ENCODE assay signal across 27 mouse cellular contexts in genomic region chr3:25724111-25724510, GRCm38 (mm10).
"Had no signal": no experiment of that assay in that cellular context is flagged by ENCODE, and none has a peak within 500 bp of the region (broad histone marks: within the 10 kb centered on the region; RNA-seq: fewer than 3 reads in every experiment).

No protein-coding gene starts in this region.

- DNase-seq: left cerebral cortex, postnatal 4 days; liver; liver, embryonic 13.5 days; liver, postnatal 0 days; lung, adult 18-20 months; lung, embryonic 14.5 days; lung, postnatal 10 days; lung, postnatal 14 days; lung, postnatal 36 days; lung, postnatal 4 days; midbrain, embryonic 14.5 days had no signal

- H3K4me1 ChIP-seq: limb, embryonic 10.5 days; limb, embryonic 12.5 days; limb, embryonic 13.5 days; limb, embryonic 15.5 days; liver, embryonic 12.5 days; liver, embryonic 13.5 days; liver, embryonic 15.5 days; lung, embryonic 15.5 days; megakaryocyte, embryonic 14.5 days; midbrain, embryonic 10.5 days; midbrain, embryonic 12.5 days; midbrain, embryonic 13.5 days; midbrain, embryonic 15.5 days; neural tube, embryonic 12.5 days had no signal

- H3K36me3 ChIP-seq: limb, embryonic 10.5 days; limb, embryonic 12.5 days; limb, embryonic 13.5 days; limb, embryonic 15.5 days; liver, embryonic 12.5 days; liver, embryonic 13.5 days; liver, embryonic 15.5 days; lung, embryonic 15.5 days; midbrain, embryonic 10.5 days; midbrain, embryonic 12.5 days; midbrain, embryonic 13.5 days; midbrain, embryonic 15.5 days; neural tube, embryonic 12.5 days had no signal

- H3K9ac ChIP-seq: limb, embryonic 12.5 days; limb, embryonic 13.5 days; limb, embryonic 15.5 days; liver, embryonic 12.5 days; liver, embryonic 13.5 days; liver, embryonic 14.5 days; liver, embryonic 15.5 days; liver, postnatal 0 days; lung, embryonic 14.5 days; lung, embryonic 15.5 days; midbrain, embryonic 12.5 days; midbrain, embryonic 13.5 days; midbrain, embryonic 15.5 days; neural tube, embryonic 12.5 days had no signal

- H3K27ac ChIP-seq: limb, embryonic 10.5 days; limb, embryonic 12.5 days; limb, embryonic 13.5 days; limb, embryonic 15.5 days; liver, embryonic 12.5 days; liver, embryonic 13.5 days; liver, embryonic 14.5 days; liver, embryonic 15.5 days; lung, embryonic 15.5 days; macrophage; midbrain, embryonic 10.5 days; midbrain, embryonic 12.5 days; midbrain, embryonic 13.5 days; midbrain, embryonic 15.5 days; neural tube, embryonic 12.5 days had no signal

- H3K9me3 ChIP-seq: limb, embryonic 10.5 days; limb, embryonic 12.5 days; limb, embryonic 13.5 days; limb, embryonic 15.5 days; liver, embryonic 12.5 days; liver, embryonic 13.5 days; liver, embryonic 15.5 days; lung, embryonic 15.5 days; megakaryocyte, embryonic 14.5 days; midbrain, embryonic 10.5 days; midbrain, embryonic 12.5 days; midbrain, embryonic 13.5 days; midbrain, embryonic 15.5 days; neural tube, embryonic 12.5 days had no signal

- H3K27me3 ChIP-seq: limb, embryonic 12.5 days; limb, embryonic 13.5 days; limb, embryonic 15.5 days; liver, embryonic 12.5 days; liver, embryonic 13.5 days; liver, embryonic 15.5 days; lung, embryonic 15.5 days; megakaryocyte, embryonic 14.5 days; midbrain, embryonic 12.5 days; midbrain, embryonic 13.5 days; midbrain, embryonic 15.5 days; neural tube, embryonic 12.5 days had no signal

- H3K4me3 ChIP-seq: limb, embryonic 10.5 days; limb, embryonic 12.5 days; limb, embryonic 13.5 days; limb, embryonic 15.5 days; liver, embryonic 12.5 days; liver, embryonic 13.5 days; liver, embryonic 15.5 days; lung, embryonic 15.5 days; megakaryocyte, embryonic 14.5 days; midbrain, embryonic 10.5 days; midbrain, embryonic 12.5 days; midbrain, embryonic 13.5 days; midbrain, embryonic 15.5 days; myocyte; neural tube, embryonic 12.5 days had no signal
